Mouse (Mus musculus): ENCODE measurements at regions not wholly inside any gene's neighbourhood (a gene's known extent, or its start where the extent isn't known, plus 50 kb on each side); places are given as distances from the start of the nearest gene placed in this dataset.

DNA sequence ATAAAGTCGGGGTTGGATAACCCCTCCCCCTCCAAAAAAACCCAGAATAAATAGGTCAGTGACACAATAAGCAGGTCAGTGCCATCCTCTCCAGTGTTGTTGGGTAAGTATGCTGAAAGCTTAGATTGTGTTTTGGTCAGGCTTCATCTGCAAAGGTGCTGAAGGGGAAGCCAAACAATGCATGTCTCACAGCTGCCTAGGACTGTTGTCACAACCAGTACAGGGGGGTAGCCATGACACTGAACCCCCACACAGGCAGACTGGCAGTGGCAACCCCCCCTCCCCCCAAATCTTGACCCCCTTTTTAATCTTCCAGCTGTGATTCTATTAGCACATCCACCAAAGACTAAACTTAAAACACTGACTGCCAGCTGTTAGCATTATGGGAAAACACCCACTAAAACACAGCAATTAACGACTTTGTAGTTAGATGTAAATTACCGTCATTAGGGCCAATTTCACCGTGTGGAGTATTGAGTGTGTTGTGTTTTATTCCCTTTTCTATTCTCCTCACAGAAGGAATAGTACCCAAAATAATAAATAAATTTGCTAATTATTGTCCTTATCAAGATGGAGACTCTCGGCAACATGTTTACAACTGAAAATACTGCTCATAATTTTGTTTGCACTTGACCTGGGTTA, 105.5 kb upstream of the Ufm1 start:
- no peak for DNase-seq (ENCODE audit: low read depth, low spot score)

DNA sequence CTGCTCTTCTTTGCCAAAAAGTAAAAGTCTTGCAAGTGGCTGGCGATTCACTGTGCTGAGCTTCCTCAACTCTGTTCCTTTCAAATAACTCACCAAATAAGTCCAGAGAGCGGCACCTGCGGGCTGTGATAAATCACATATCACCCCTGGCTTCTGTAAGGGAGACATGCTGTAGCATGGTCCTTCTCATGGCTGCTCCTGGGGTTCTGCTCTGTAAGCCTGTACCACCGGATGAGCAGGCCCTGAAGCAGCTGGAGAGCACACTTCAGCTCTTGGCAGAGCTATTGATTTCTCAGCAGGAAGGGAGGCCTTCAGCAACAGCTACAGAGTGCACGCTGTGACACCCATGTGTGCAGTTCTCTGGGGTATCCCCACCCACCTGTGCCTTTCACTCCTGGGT, 101.5 kb upstream of the Ufm1 start:
- no peak for DNase-seq (ENCODE audit: low read depth, low spot score)

DNA sequence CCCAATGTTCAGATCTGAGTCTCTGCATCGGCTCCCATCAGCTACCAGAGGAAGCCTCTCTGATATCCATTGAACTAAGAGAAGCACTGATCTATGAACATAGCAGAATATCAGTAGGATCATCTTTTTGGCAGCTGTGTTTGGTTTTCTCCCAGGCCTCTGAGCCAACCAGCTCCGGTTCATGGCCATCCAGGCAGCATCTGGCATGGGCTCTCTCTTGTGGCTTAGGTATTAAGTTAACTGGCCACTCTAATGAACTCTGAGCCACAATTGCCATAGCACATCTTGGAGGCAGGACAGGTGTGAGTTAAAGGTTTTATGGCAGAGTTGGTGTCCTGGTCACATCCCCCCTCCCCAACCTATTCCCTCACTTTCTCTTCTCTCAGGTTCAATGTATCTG, 90.2 kb upstream of the Ufm1 start:
- DNase-seq (ENCODE audit: low read depth, low spot score) = no peak

DNA sequence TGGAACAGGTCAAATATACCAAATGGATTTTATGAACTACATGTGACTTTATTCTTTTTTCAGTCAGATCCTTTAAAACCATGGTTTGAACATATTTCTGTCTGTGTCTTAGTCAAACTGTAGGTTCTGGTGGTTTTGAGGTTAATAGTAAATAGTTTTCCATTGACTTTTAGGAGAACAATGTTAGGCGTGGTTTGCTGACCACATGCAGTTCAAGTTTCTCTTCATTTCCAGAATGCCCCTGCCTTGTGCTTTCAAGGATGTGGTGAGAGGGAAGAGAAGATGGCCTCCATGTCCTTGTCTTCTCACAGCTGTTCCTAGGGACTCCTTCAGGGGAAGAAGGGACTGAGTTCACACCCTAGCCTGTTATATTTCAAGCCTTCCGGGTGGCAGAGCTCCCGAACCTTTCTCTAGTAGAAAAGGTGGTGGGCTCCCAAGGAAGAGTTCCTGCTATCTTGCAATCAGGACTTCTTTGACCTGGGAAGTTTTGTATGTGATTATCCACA, 76.1 kb upstream of the Ufm1 start:
- DNase-seq (ENCODE audit: low read depth, low spot score) = no peak

DNA sequence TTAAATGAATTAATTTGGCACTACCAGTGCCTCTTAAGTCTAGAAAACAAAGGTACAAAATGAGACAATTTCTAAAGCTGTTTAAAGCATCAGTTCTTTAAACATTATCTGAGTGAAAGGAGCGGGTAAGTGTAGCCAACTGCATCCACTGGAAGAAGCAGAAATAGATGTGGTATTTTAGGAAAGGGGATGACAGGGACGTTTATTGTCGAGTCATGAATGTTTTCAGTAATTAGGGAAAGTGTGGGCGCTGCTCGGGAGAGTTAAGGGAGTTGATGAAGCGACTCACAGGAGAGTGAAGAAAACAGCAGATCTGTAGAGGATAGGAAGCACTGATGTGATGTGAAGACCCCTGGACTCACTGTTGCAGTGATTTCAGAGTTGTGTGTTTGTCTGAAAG, 68.1 kb upstream of the Ufm1 start:
- no peak for DNase-seq (ENCODE audit: low read depth, low spot score)

DNA sequence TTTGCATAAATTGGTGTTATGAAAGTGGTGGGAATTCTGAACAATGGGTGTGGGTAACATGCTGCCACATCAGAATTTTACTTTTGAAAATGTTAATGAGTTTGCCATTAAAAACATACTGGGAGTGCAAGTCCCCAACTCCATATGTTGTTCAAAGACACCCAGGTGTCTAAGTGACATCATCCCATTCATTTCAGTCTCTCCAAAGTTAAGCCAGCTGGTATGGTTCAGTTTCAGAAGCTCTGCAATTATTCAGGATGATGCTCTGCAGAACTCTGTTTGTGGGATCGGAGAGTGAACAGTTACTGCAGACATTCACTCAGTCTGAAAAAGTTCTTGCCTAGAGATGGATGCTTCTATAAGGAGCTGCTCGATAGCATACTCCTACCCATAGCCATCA, 56.3 kb upstream of the Ufm1 start:
- DNase-seq (ENCODE audit: low read depth, low spot score) = no peak

DNA sequence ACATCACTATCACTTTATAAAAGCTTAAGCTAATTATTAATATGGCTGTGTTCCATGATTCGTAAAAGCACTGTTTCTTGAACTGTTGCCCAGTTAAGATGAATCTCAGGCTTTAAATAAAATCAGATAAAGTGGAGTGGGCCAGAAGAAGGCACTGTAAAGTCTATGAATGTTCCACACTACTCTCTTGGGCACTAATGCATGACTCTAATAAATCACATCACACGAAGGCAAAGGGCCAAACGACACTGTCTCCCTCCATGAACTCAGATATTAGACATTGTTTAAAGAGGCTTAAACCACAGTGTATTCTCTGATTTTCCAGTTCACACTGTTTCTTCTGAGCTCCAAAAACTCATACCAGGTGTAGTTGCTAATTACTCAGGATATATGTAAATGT, 55.9 kb upstream of the Ufm1 start:
- DNase-seq (ENCODE audit: low read depth, low spot score) = no peak

DNA sequence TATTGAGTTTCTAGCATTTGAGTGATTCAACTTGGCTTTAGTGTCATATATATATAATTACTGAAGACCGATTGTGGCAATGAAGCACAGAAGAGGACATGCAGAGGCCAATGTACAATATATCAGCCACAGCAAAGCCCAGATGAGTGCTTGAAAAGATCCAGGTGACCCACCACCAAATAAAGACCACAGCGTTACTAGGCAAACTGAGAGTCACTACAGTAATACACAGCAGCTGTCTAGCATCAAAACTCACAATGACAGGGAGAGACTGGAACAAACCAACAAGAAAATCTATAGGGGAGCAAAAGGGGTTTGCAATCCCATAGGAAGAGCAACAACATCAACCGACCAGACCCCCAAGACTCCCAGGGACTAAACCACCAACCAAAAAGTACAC, 54.3 kb upstream of the Ufm1 start:
- DNase-seq (ENCODE audit: low read depth, low spot score) = no peak

DNA sequence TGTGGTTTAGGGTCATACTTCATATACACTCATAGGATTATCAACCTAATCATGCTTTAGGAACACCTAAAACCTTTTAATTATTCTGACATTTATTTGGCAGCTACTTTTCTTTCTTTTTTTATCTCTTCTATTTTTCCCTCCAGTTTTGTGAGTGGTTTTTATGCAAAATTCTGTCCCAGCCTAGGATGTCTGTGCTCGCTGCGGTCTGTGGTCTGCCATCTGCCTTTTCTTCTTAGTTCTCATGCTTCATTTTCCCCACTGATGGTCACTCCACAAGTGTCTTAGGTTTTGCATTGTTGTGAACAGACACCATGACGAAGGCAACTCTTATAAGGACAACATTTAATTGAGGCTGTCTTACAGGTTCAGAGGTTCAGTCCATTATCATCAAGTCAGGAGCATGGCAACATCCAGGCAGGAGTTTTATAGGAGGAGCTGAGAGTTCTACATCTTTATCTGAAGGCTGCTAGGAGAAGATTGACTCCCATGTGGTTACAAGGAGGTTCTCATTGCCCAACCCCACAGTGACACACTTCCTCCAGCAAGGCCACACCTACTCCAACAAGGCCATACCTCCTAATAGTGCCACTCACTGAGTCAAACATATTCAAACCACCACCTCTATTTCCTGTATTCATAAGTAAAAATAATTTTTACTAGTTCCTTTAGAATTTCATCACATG, 50.5 kb upstream of the Ufm1 start:
- DNase-seq (ENCODE audit: low read depth, low spot score) = no peak

All from ZHBTc4 (cell line).